Mouse (Mus musculus) frontal cortex, postnatal 10 days (tissue): ENCODE measurements around the gene Tmem115.

ENCODE experiments used
- DNase-seq, 2 experiments: peaks; one replicate each; pipeline ENCODE4 v3.0.0; 2022; ENCODE audit warnings: low spot score in 2 of 2, mixed read lengths in 1 of 2

Gene Tmem115

DNA sequence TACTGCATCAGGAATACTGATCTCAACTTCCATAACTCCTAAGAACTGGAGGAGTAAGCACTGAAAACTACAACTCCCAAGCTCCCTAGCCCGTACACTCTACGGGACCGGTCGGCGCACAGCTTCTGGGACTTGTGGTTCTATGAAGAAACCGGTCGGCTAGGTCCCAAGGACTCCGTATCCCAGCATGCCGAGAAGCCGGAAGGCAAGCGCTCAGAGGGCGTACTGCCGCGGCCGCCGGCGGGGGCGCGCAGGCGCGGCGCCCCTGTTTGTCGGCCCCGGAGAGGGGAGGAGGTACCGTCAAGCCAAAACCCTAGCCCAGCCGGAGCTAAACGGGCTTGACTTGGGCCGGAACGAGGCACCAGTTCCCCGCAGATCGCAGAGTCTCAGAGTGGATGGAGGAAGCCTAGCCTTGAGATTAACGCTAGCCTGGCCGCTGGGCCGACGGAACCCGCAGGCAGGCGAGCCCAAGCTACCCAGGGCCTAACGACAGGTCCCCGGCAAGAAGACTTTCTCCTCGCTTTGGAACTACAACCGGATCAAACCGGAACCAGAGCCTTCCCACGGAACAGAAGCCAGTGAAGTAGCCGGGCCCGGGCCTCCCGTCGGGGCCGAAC, at the start of gene Tmem115:
TSS of gene Tmem115 (plus strand) at position 155 of the 617 bp plus-strand sequence.
- peak; percentile 91 to 94 for DNase-seq

DNA sequence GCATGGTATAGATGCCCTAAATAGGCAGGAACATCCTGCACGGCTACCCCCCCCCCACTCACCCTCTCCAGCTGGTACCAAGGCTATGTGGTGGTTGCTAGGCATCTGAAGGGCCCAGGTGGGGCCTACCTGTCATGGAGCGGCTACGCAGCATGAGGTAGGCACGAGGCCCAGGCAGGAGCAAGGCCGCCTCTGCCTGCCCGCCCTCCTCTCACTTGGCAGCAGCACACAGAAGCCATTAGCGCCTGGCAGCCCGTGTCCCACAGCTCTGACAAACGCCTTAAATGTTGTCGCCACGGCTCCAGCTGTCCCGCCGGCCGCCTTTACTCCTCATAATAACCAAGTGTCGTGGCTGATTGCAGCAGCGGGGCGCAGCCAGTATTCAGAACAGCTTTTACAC, 49.4 kb upstream of the Tmem115 start:
- DNase-seq, result peak; percentile 36 to 52

DNA sequence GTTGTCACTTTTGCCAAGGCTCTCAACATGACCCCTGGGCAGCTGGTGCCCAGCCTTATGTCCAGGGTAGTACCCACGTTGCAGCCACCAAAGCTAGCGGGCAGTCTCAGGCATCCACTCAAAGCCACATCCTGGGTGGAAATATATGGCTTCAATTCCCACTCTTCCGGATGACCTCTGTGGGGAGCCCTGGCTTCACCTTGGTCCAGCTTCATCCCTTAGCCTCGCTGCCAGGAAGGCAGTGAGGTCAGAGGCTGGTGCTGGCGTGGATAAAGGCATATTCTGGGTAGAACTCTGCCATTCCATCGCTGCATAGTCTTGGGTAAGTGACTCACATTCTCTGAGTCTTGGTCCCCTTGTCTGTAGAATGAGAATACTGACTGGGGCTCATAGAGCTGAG, 49.0 kb upstream of the Tmem115 start:
- no peak for DNase-seq

DNA sequence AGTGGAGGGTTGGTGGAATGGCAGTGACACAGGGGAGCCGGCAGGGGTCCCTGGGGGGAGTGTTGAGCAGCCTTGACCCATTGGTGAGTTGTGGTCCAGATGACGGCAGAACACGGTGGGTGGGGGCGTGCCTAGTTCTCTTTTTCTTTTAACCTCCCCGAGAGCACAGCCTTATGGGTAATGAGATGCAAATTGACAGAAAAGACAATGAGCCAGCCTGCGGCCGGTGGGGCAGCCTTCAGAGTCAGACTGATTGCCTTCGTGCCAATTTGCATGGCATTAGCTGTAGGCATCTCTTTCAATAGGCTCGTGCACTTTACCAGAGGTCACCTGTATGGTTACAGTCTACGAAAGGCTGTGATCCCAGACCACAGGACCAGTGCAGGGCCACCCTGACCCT, 47.7 kb upstream of the Tmem115 start:
- DNase-seq, result no peak

DNA sequence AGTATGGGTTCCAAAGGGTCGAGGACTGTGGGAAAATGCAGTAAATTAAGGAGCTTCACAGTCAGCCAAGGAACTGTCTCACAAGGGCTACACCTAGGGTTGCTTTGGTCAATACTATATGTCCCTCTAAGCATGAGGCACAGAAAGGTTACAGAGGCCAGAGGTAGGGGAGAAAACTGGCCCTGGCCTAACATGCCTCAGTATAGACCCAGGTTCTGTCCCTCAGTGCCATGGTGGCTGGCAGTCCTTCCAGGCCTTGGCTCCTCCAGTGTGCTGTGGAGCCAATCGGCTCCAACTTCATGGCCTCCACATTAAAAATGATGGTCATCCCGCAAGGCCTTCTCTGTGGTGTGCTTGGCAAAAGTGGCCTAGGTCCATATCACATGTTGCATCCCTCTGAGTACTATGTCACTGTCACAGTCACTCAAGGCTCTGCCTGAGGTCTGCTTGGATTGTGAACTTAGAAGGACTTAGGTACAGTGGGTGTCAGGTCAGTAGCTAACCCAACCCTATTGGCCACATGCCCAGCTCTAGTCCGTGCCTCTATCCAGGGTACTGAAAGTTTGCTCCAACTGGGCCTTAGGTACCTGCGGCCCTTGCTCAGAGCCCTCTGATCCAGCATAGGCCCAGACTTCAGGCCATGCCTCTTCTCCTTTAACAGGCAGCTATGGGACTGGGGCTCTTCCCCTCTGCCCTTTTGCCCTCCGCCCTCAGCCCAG, 47.1 kb upstream of the Tmem115 start:
- DNase-seq, result no peak

DNA sequence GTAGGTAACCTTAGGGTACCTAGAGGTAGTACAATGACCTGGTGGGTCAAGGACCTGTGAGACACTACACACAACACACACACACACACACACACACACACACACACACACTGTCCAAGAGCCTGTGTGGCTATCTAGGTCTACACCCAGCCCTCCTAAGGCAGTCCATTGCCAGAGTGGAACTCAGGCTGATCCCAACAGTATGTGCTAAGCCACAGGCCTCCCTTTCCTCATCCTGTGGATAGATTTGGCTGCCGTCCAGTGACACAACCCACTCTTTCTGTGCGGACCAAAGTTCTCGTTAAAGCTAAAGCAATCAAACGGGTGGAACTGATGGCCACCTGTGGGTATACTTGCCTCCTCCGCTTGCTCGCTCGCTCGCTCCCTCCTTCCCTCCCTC, 43.6 kb upstream of the Tmem115 start:
- no peak for DNase-seq

DNA sequence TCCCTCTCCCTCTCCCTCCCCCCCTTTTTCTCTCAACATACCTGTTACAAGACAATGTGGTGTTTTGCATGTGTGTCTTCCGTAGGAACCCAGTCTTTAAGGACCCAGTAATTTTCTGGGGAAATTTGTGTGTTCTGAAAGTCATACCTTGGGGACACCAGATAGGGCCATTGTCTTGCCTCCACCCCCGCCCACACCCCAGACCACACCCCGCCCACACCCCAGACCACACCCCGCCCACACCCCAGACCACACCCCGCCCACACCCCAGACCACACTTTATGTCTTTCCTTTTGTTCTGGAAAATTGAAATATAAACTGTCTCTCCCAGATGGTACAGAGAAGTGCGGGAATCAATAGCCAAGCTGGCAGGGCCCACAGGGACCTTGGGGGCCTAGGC, 43.1 kb upstream of the Tmem115 start:
- no peak for DNase-seq

DNA sequence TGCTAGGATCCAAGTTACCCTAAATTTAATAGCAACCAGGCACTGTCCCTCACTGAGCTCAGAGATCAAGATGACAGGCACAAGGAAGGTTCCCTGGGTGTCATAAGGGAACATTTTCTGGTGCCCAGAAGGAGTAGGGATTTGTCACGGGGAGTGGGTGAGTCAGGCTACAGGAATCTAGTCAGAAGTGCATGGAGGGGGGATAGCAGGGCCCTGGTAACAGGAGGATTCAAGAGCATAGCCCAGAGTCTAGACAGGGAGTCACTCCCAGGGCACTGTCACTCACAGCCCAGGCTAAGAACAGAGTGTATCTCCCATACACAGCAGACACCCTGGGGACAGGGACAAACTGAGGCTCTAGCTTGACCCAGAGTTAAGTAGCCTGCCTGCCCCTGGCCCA, 40.2 kb upstream of the Tmem115 start:
- no peak for DNase-seq

DNA sequence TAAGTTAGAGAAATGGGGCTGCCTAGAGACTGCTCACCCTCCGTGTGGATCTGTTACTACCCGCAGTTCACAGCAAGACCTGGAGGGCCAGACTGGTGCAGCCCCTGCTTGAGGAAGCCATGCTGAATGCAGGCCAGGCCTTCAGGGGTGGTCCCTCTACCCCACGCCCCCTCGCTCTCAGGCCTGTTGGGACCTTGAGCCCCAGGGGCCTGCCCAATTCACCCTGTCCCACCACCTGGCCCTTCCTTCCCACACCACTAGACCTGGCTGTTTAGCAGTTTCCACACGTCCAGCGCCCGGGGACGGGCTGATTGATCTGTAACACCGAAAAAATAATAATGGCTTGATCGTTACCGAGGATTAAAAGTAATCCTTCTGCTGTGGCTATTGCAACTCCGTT, 39.5 kb upstream of the Tmem115 start:
- DNase-seq, result no peak

DNA sequence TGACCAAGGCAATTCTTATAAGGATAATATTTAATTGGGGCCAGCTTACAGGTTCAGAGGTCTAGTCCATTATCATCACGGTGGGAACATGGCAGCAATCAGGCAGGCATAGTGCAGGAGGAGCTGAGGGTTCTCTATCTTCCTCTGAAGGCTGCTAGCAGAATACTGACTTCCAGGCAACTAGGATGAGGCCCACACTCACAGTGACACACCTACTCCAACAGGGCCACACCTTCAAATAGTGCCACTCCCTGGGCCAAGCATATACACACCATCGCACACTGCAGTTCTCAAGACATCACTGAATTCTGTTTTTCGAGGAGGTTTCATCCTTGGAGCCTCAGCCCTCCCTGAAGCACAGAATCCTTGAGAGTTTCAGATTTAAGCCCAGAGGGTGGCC, 37.4 kb upstream of the Tmem115 start:
- DNase-seq, result no peak

DNA sequence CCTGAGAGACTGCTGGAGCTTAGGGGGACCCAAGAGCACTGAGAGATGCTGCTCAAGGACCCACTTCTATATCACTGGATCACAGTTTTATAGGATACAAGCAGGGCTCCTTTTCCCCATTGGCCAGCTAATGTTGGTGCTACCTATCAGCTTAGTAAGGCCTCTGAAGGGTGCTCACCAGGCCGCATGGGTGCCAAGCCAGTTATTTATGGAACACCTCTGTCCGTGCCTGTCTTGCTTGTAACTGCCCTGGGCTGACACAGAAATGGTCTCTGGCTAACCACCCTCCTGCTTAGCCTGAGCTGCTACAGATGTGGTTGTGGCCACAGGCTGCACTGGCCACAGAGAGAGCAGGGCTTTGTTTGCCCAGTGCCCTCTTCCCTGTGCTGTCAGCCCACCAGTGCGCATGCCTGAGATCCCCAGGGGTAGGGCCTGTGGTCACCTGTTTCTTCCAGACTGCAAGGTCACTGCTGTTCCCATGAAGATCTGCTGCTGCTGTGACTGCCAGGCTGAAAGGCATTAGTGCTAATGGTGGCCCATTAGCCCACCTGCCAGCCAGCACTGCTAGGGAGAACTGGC, 32.9 kb upstream of the Tmem115 start:
- no peak for DNase-seq

DNA sequence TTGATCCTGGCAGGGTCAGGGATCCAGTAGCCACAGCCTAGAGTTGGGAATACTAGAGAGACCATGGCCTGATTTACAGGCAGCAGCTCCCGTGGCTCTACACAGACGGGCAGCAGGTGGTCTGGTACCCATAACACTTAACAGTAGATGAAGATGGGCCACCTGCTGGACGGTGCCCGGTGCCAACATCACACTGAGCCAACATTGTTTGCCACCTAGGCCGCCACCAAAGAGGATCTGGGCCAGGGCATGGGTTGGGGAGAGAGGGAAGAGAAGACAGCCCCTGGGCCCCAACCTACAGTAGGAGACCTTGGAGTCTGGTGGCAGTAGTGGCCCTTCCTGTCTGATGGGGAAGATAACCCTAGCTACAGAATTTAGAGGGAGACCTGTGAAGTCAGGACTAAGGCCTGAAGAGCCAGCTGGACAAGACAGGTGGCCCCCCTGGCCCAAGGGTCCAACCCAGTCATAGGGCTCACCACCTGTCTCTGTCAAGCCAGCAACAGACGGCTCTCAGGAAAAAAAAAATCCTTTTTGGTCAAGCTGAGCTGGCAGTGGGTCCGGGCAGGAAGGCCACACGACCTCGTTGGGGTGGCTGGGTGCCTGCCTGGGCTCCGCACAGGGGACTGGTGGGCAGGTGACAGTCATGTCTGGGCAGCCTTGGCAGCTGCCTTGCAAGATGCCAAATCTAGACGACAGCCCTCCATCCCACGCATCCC, 31.5 kb upstream of the Tmem115 start:
- no peak for DNase-seq

DNA sequence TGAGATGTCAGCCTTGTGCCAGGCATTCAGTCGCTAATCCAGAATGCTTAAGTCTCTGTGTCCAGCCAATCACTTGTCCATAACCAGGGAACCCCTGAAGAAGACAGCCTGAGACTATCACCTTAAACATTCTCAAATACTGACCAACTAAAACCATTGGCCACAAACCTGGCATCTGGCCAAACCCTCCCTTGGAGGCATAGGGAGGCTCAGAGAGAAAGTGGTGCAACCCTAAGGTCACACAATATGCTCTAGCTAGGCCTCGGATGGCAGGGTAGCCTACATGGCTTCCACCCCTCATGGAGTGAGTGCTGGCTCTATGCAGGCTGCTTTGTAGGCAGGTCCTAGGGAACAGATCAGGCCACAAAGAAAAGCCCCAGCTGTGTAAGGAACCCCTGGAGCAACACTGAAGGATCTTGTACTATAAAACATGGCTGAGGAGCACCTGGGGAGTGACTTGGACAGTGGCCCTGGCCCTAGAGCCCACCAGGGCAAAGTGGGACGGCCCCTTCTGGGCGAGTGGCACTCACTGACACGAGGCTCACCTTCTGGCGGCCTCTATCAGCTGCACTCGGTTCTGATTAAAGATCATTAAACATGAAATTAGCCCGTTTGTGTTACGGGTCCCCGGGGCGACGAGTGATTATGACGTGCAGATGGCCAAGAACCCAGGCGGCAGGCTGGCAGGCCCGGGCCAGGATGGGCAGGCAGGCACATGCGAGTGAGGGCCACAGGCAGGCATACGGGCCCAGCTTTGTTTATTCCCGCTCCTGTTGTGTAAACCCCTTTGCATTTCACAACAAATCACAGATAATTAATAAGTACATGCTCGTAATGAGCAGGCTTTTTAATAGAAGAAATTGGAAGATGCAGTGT, 28.8 kb upstream of the Tmem115 start:
- no peak for DNase-seq

DNA sequence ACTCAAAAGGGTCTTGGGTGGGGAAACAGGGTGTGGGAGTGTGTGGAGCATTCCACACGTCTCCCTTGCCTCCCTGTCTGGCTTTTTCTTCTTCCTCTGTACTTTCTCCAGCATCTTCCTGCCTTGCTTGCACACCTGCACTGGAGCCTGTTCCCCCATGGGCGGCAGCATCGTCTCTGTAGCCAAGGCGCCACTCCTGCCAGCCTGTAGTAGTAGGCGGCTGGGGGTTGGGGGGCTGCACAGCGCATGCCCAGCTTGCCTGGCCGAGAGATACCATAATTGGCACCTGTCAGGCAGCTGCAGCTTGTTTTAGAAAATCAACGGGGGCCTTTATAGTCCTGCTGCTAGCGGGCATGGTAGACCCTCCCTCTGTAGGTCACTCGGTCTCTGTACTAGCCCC, 25.5 kb upstream of the Tmem115 start:
- DNase-seq, result peak; percentile 66 to 67

DNA sequence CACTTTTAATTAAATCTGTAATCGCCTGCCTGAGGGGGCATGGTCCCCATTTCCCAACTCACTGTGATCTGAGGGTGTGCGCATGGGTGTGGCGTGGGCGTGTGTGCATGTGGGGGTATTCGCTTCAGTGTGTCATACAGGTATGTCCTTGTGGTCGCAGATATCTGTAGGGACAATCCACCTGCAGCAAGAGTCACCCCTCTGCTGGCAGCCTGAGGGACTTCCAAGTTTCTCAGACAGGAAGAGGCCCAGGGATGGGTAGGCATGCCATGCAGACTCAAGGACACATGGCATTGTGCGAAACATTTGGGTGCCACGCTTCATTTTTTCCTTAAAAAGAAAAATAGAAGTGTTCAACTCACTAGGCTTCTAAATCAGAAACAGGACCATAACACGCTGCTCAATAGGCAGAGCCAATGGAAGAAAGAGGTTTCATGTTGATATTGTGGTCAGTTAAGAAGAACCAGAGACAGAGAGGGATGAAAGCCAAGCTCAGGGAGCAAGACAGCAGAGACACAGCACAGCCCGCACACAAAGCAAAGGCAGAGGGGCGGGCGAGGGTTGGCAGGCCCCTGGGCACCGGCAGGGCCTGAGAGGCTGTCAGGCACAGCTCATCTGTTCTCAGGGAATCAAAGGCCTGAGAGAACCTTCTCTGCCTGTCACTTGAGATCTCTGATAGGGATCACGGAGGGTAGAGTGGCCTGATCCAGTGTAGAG, 23.2 kb upstream of the Tmem115 start:
- DNase-seq, result no peak

DNA sequence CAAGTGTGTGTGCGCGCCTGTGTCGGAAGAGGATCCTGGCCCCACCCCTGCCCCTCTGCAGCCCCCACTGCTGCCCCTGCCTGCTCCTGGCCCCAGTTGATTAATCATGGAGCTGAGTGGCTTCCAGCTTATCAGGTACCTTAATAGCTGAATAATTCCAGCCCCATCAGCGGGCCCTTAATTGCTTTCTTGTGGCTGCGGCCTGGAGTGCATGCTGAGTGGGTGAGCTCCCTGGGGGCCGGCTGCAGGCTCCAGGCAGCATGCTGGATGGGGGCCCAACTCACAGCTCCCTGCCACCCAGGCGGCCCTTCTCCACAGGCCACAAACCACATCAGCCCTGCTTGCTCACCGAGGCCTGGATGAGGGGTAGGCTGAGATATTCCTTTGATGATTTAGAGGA, 22.3 kb upstream of the Tmem115 start:
- DNase-seq, result no peak

DNA sequence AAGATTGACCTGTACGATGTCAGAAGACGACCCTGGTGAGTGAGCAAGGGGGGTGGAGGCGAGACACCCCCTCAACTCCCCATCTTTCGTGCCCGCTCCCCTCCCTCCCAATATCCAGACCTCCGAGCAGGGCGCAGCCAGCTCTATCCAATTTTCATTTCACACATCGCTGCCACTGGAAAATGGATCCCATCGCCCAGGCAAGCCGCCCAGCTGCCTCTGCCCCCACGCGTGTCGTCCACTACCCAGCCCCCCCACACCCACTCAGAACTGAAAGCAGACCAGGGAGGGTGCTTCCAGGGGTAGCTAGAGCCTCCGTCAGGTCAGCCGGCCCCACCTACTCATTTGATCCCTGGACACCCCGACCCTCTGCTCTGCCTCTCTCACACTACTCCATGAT, 21.4 kb upstream of the Tmem115 start:
- no peak for DNase-seq

DNA sequence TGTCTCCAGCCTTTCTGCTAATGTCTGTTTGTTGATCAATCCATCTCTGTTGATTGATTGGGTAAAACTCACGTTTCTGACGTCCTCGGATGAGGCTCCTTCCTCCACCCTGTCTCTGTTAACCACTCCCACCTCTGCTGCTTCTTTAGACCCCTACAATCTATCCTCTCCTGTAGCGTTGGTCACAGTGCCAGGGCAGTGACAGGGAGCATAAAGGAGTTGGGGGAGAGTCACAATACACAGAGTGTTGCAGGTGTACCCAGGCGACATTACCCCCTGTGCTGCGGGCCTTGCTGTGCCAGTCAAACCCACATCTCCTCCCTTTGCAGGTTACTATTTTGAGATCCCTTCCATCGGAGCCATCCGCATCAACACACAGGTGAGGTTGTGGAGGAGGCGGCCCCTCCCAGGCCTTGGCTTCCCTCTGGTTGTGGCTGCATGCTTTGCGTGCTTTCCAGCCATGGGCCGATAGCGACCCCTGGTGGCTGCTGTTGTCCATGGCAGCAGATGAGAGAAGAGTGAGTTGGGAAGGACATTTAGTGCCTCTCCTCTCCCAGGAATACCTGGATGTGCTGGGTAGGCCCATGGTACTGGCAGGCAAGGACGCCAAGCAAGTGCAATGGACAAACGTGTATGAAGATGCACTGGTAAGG, 19.3 kb upstream of the Tmem115 start:
- peak; percentile 64 to 85 for DNase-seq

DNA sequence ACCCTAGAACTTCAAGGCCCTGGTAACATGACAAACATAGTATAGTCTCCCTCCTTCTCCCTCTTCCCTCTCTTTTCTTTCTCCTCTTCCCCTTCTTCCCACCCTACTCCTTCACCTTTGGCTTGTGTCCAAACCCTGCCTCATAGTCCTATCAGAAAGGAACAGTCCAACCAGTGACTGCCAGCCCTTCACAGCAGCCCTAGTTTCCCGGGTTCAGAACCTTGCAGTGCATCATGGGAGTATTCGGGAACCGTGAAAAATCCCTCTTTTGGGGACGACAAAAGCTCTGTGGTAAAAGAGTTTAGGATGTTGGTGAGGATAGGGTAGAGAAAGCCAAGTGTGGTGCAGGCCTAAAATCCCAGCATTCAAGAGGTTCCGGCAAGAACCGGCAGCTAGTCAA, 13.4 kb upstream of the Tmem115 start:
- no peak for DNase-seq

DNA sequence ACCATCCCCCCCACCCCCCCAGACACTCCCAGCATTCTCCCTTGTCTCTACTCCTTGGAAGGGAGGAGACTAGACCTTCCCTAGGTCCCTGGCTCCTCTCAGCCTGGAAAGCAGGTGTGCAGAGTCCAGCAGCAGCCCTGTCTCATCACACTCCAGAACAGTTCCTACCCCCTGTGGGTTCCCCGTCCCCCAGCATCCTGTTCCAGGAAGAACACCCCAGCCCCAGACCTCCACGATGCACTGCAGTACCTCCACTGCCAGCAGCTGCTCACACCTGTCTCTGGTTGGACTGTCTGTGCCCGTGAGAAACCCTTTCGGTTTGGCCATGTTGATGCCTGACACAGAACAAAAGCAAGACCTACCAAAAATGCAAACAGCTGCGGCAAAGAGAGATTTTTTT, 12.6 kb upstream of the Tmem115 start:
- no peak for DNase-seq
